Mouse (Mus musculus) forebrain, embryonic 12.5 days (tissue): ENCODE measurements at regions not wholly inside any gene's neighbourhood (a gene's known extent, or its start where the extent isn't known, plus 50 kb on each side); places are given as distances from the start of the nearest gene placed in this dataset.

Experiments
- ATAC-seq: fragments of 200-750 bp; cut with Nextera tagmentation; 2 replicates; pipeline ENCODE4 v1.8.0; 2017; ENCODE audit warnings: moderate TSS enrichment; ENCODE audit not compliant: low FRiP score
- H3K27ac ChIP-seq: fragments of 300-500 bp; sonication (generic); 2 replicates; pipeline ENCODE4 v1.5.1; 2016; ENCODE audit warnings: mild to moderate bottlenecking
- H3K27me3 ChIP-seq: fragments of 300-500 bp; sonication (generic); 2 replicates; pipeline ENCODE4 v1.6.1; 2016; ENCODE audit warnings: mild to moderate bottlenecking
- H3K36me3 ChIP-seq: fragments of 300-500 bp; sonication (generic); replicated peaks from 2 replicates; pipeline ENCODE4 v1.6.1; 2016; ENCODE audit warnings: mild to moderate bottlenecking
- H3K4me1 ChIP-seq: fragments of 300-500 bp; sonication (generic); 2 replicates; pipeline ENCODE4 v1.6.1; 2016
- H3K4me2 ChIP-seq: fragments of 300-500 bp; sonication (generic); 2 replicates; pipeline ENCODE4 v1.6.1; 2016; ENCODE audit warnings: mild to moderate bottlenecking, moderate library complexity
- H3K4me3 ChIP-seq: fragments of 300-500 bp; sonication (generic); replicated peaks from 2 replicates; pipeline ENCODE4 v1.5.1; 2016; ENCODE audit warnings: mild to moderate bottlenecking
- H3K9ac ChIP-seq: fragments of 300-500 bp; sonication (generic); 2 replicates; pipeline ENCODE4 v1.6.1; 2016; ENCODE audit warnings: mild to moderate bottlenecking
- H3K9me3 ChIP-seq: fragments of 300-500 bp; sonication (generic); 2 replicates; pipeline ENCODE4 v1.6.1; 2016
- WGBS: fragments of 180-500 bp; shearing (Covaris S2); methylation state at CpG from one replicate; pipeline ENCODE4 v1.1.7; 2016; 5-methylcytosine and 5-hydroxymethylcytosine counted together

DNA sequence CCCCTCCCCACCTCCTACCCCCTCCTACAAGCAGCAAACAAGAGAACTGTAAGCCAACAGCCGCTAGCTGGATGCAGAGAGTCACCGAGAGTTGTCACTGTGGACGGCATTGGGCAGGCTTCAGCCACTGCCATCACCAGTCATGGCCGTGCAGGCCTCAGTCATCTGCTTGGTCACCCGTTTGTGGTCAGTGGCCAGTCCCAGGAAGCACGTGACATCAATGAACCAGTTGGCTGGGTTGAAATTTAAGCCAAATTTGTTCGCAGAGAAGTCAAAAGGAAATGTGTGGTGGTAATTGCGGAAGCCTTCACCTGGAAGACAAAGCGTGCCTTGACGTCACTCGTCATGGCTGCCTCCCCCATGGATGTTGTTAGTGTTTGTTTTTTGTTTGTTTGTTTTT, 60.7 kb upstream of the Tmem150c start:
- no peak for ATAC-seq
- Histone ChIP-seq H3K4me3 (no peak overlapping the region), H3K27ac (no peak overlapping the region), H3K27me3 (no peaks in the 10 kb centered on the region), H3K36me3 (no peaks in the 10 kb centered on the region), H3K9me3 (no peaks in the 10 kb centered on the region), H3K9ac (no peak overlapping the region), H3K4me2 (no peak overlapping the region), H3K4me1 (peaks cover 6% of the 10 kb centered on the region; the same call in 1 of the 2 replicates)
- 89% methylated on average over 11 of the region's 11 CpGs for WGBS

DNA sequence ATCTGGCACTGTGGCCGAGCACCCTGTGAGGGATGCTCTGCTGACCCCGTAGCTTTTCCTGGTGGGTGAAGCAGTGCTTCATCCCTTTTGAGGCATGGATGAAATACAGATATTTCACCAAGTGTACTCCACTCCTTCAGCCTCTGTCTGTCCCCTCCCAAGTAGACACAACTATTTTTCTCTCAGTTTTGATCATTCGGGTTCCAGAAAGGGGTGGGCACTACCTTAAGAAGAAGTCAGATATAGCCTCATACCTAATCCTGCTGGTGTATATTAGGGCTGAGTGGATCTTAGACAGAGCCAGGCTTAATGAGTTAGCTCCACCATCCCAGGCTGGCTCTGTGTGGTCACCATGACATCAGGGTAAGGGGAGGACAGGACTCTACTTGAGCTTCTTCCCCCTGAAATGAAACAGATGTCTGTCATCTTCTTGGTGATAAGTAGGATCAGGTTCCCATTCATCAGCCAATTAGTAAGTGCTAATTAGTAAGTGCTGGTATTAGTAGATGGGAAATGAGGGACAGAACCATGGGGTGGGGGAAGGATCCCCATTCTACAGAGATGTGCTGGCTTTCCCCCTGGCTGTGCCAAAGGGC, 58.7 kb upstream of the Tmem150c start:
- 90% methylated on average over 3 of the region's 3 CpGs for WGBS
- no peak overlapping the region for H3K4me3 ChIP-seq
- H3K27me3 ChIP-seq = no peaks in the 10 kb centered on the region
- H3K9me3 ChIP-seq = no peaks in the 10 kb centered on the region
- H3K36me3 ChIP-seq = no peaks in the 10 kb centered on the region
- ATAC-seq = no peak
- H3K9ac ChIP-seq = no peak overlapping the region
- H3K4me2 ChIP-seq = no peak overlapping the region
- no peak overlapping the region for H3K27ac ChIP-seq
- H3K4me1 ChIP-seq = peaks cover 9% of the 10 kb centered on the region; the same call in 1 of the 2 replicates

DNA sequence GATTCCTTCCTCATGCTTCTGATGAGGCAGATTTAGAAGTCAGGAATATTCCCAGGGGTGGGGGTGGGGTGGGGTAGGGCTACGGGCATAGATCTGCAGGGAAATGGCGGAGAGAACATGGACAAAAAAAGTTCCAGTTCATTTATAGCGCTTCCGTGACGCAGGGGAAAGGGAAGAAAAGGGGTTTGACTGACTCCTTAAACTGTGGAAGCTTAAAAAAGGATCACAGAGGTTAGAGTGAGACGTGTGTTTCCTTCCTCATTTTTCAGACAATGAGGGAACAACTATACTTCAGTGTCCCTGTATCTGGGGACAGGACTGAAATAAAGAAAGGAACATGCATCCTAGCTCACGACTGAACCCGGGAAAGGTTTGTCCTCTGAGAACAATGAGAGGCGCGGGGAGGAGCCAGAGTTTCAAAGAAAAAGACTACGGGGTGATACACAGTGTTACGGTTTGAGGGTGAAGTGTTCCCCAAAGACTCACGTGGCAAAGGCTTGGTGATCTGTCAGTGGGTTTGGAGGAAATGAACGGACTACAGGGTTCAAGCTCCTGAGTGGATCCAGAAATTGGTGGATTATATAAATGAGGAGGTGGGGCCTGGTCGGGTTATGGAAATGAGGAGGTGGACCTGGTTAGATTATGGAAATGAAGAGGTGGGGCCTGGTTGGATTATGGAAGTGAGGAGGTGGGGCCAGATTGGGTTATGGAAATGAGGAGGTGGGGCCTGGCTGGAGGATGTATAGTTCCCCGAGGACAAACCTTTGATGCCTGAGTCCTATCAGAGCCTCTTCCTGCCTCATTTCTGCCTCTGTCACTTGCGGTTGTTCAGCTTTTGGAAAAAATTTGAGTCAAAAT, 57.8 kb upstream of the Tmem150c start:
- peak; percentile 47; the same call in 1 of the 2 replicates for ATAC-seq
- H3K36me3 ChIP-seq = no peaks in the 10 kb centered on the region
- no peak overlapping the region for H3K27ac ChIP-seq
- H3K4me1 ChIP-seq = peaks cover 9% of the 10 kb centered on the region; the same call in 1 of the 2 replicates
- H3K9ac ChIP-seq = no peak overlapping the region
- WGBS = 15% methylated on average over 17 of the region's 17 CpGs
- H3K4me2 ChIP-seq = 0 out of 2 replicates have a peak overlapping the region, but pooled peaks have one; percentile 8
- H3K4me3 ChIP-seq = peak overlapping the region; percentile 15; the same call in 1 of the 2 replicates
- no peaks in the 10 kb centered on the region for H3K9me3 ChIP-seq
- no peaks in the 10 kb centered on the region for H3K27me3 ChIP-seq

DNA sequence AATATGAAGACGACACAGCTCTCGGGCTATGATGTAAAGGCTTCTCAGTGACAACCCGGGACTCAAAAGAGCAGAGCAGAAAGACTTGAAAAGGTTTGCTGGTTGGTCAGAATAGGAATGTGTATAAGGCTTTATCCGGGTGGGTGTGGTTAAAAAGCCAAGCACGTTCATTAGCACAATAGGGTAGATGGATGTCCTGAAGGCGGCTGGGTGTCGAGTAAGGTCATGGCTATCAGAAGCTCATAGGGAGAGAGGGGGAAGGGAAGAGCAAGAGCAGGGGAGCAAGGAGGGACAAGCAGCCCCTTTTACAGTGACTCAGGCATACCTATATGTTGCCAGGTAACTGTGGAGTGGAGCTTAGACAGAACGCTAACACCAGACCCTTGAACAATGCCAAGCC, 54.3 kb upstream of the Tmem150c start:
- Histone ChIP-seq H3K27ac (no peak overlapping the region), H3K9me3 (no peaks in the 10 kb centered on the region), H3K36me3 (no peaks in the 10 kb centered on the region), H3K4me3 (no peak overlapping the region), H3K9ac (no peak overlapping the region), H3K27me3 (no peaks in the 10 kb centered on the region), H3K4me2 (no peak overlapping the region), H3K4me1 (peaks cover 9% of the 10 kb centered on the region; the same call in 1 of the 2 replicates)
- ATAC-seq = no peak
- WGBS = 56% methylated on average over 8 of the region's 8 CpGs

DNA sequence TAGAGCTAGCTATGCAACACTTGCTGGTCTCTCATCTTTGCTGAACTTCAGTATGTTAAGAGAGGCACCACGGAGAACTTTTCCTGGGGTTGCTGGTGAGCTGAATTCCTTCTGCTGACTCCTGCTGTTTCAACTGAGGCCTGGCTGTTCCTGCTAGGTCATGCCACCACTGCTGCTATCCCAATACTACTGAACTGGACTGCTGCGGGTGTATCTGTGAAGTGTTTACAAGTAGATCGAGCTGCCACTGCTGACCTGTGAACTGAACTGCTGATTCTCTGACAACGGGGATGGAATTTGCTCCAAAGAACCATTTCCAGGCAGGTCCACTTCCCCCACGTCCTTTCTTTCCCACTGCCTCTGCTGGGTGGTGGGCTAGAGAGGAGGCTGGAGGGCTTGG, 51.1 kb upstream of the Tmem150c start:
- no peak overlapping the region for H3K4me2 ChIP-seq
- WGBS = 81% methylated on average over 5 of the region's 5 CpGs

More for the DNA sequence above, 51.1 kb upstream of the Tmem150c start:
- Histone ChIP-seq H3K4me1 (0 out of 2 replicates have a peak, but pooled peaks cover 3% of the 10 kb centered on the region), H3K9ac (no peak overlapping the region), H3K36me3 (no peaks in the 10 kb centered on the region), H3K4me3 (no peak overlapping the region), H3K9me3 (no peaks in the 10 kb centered on the region), H3K27ac (no peak overlapping the region), H3K27me3 (no peaks in the 10 kb centered on the region)
- no peak for ATAC-seq
